In the genomic region with DNA sequence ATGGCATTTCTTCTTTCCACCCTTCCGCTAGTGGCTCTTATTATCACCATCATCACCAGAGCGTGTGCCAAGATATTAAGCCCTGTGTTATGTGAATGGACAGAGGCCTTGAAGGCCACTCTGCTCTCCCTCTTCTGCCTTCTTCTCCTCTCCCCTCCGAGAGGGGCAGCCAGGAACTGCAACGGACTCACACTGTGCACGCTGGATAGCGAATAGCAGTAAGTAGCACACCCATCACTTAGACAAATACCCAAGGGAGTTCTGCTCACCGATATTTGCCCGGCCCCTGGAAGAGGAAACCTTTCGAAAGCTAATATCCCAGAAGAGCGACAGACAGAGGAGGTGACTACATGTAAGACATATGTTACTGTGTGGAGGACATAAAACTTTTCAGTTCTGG, we compare ENCODE assay signal across 15 mouse cellular contexts. TPM values are rescaled to one million over a fixed set of nuclear protein-coding genes. Genes with fewer than 3 reads are reported as not detected.
DNase-seq lines count a peak whose midpoint lies in the region; ATAC-seq lines count a peak whose summit lies in the region.
"Had no signal": no experiment of that assay in that cellular context is flagged by ENCODE, and none has a peak within 500 bp of the region (broad histone marks: within the 10 kb centered on the region; RNA-seq: fewer than 3 reads in every experiment).

No protein-coding gene starts in this region.

- DNase-seq in embryo, embryonic 10.5 days (ENCODE audit: low spot score), result peak; percentile 57
- no peak for DNase-seq in embryo, embryonic 10 days (ENCODE audit: low spot score)
- peak; percentile 14 for DNase-seq in ES-CJ7 (ENCODE audit: low read depth, low spot score)
- no peak for DNase-seq in hindbrain, embryonic 14.5 days (ENCODE audit: low spot score)
- no peak for DNase-seq in midbrain, embryonic 14.5 days
- DNase-seq in adrenal gland, adult 8-10 months, result no peak
- no peak for DNase-seq in liver, embryonic 11.5 days (ENCODE audit: low spot score)
- DNase-seq: adrenal gland, postnatal 14 days; cerebellum, adult 8-10 months; forebrain, postnatal 0 days; kidney, adult 18-20 months; right cerebral cortex, postnatal 4 days; thymus, adult 2 months had no signal

- peaks cover 14% of the 10 kb centered on the region for H3K4me1 ChIP-seq in hindbrain, embryonic 14.5 days (replicated peaks; ENCODE audit: control insufficient read depth, insufficient read depth, low read length)
- peaks cover 20% of the 10 kb centered on the region for H3K4me1 ChIP-seq in midbrain, embryonic 14.5 days (ENCODE audit: control insufficient read depth, insufficient read depth, low read length)
- peaks cover 4% of the 10 kb centered on the region; the same call in 1 of the 2 replicates for H3K4me1 ChIP-seq in liver, embryonic 11.5 days (replicated peaks; ENCODE audit: control insufficient read depth, insufficient read depth, low read length)

- peak overlapping the region; percentile 22; the same call in 1 of the 2 replicates for H3K4me2 ChIP-seq in hindbrain, embryonic 14.5 days (replicated peaks)
- peak overlapping the region; percentile 12; the same call in 1 of the 2 replicates for H3K4me2 ChIP-seq in midbrain, embryonic 14.5 days (ENCODE audit: low read length)
- no peak overlapping the region for H3K4me2 ChIP-seq in liver, embryonic 11.5 days

- H3K36me3 ChIP-seq in hindbrain, embryonic 14.5 days (replicated peaks; ENCODE audit: control insufficient read depth, insufficient read depth), result no peaks in the 10 kb centered on the region
- no peaks in the 10 kb centered on the region for H3K36me3 ChIP-seq in midbrain, embryonic 14.5 days (ENCODE audit: control insufficient read depth, insufficient read depth, low read length)
- no peaks in the 10 kb centered on the region for H3K36me3 ChIP-seq in liver, embryonic 11.5 days (ENCODE audit: control insufficient read depth, insufficient read depth, low read length)

- H3K9me3 ChIP-seq in hindbrain, embryonic 14.5 days (ENCODE audit: control insufficient read depth, low read length), result no peaks in the 10 kb centered on the region
- no peaks in the 10 kb centered on the region for H3K9me3 ChIP-seq in midbrain, embryonic 14.5 days (ENCODE audit: control insufficient read depth, low read length)
- no peaks in the 10 kb centered on the region for H3K9me3 ChIP-seq in liver, embryonic 11.5 days (ENCODE audit: control insufficient read depth, low read length)

- WGBS in hindbrain, embryonic 14.5 days, result 2% methylated on average over 10 of the region's 10 CpGs
- 2% methylated on average over 10 of the region's 10 CpGs for WGBS in midbrain, embryonic 14.5 days
- WGBS in liver, embryonic 11.5 days, result 11% methylated on average over 10 of the region's 10 CpGs

- no peak for ATAC-seq in hindbrain, embryonic 14.5 days (ENCODE audit: low FRiP score)
- ATAC-seq in midbrain, embryonic 14.5 days (ENCODE audit: low FRiP score, low TSS enrichment), result no peak
- ATAC-seq in liver, embryonic 11.5 days (replicated peaks; ENCODE audit: low FRiP score), result no peak
- no peak for ATAC-seq in megakaryocyte, adult 5-6 weeks (ENCODE audit: poor library complexity, severe bottlenecking)
- ATAC-seq: forebrain, postnatal 0 days had no signal

- H3K9ac ChIP-seq in hindbrain, embryonic 14.5 days, result no peak overlapping the region
- no peak overlapping the region for H3K9ac ChIP-seq in midbrain, embryonic 14.5 days (replicated peaks; ENCODE audit: low read length)
- no peak overlapping the region for H3K9ac ChIP-seq in liver, embryonic 11.5 days (ENCODE audit: low read depth, low read length)
- H3K9ac ChIP-seq: forebrain, postnatal 0 days had no signal

- no peak overlapping the region for H3K27ac ChIP-seq in hindbrain, embryonic 14.5 days
- no peak overlapping the region for H3K27ac ChIP-seq in midbrain, embryonic 14.5 days (replicated peaks; ENCODE audit: low read depth, low read length)
- H3K27ac ChIP-seq in liver, embryonic 11.5 days (ENCODE audit: low read depth, low read length), result no peak overlapping the region

- H3K4me3 ChIP-seq in hindbrain, embryonic 14.5 days (replicated peaks; ENCODE audit: low read length), result peak overlapping the region; percentile 41; the same call in 1 of the 2 replicates
- no peak overlapping the region for H3K4me3 ChIP-seq in midbrain, embryonic 14.5 days (replicated peaks; ENCODE audit: low read depth, low read length)
- H3K4me3 ChIP-seq in liver, embryonic 11.5 days (ENCODE audit: low read depth, low read length), result no peak overlapping the region

- H3K27me3 ChIP-seq in hindbrain, embryonic 14.5 days (ENCODE audit: control insufficient read depth, insufficient read depth, low read length), result peaks cover 85% of the 10 kb centered on the region
- peaks cover 72% of the 10 kb centered on the region for H3K27me3 ChIP-seq in midbrain, embryonic 14.5 days (ENCODE audit: control insufficient read depth, insufficient read depth, low read length)
- H3K27me3 ChIP-seq in liver, embryonic 11.5 days (replicated peaks; ENCODE audit: control insufficient read depth, insufficient read depth, low read length), result peaks cover 75% of the 10 kb centered on the region

RNA-seq across cellular contexts. Expression of a gene that starts 4.9 kb away (rescaled TPM):
- 5.3 and 6.2 TPM in 2 replicates for polyA plus RNA-seq in hindbrain, embryonic 14.5 days (2014; fragmentation: Nextera tagmentation; extraction: Ambion mirVana)
- polyA plus RNA-seq in midbrain, embryonic 14.5 days (2014; fragmentation: Nextera tagmentation; extraction: Ambion mirVana), result 3.3 and 5.3 TPM in 2 replicates
- not detected for total RNA-seq in adrenal gland, adult 8-10 months (2022)
- 0.70 and 1.2 TPM in 2 replicates for polyA plus RNA-seq in liver, embryonic 11.5 days (2014; fragmentation: Nextera tagmentation; extraction: Ambion mirVana)
- total RNA-seq in megakaryocyte, adult 5-6 weeks (2015), result 0.25 TPM in 1 of 2 replicates, not detected in the other
- total RNA-seq in megakaryocyte, adult 5-6 weeks (2017), result not detected in 2 replicates
- total RNA-seq: adrenal gland, postnatal 14 days; MEL had no signal

Comparison
In these comparisons a context has a peak if more than half of its experiments do, and no peak if none do; other contexts are left out.
1. DNase-seq: peak in embryo, embryonic 10.5 days (single experiment) and ES-CJ7 (single experiment); none in embryo, embryonic 10 days (single experiment), hindbrain, embryonic 14.5 days (single experiment), midbrain, embryonic 14.5 days (single experiment), adrenal gland, adult 8-10 months (single experiment) and liver, embryonic 11.5 days (single experiment).